Mouse (Mus musculus): Measurements from ENCODE around the gene Plekhg2.

Plekhg2 gene

GRCm38 (mm10) chr7:28328260-28328659 is 44.1 kb downstream of the Plekhg2 start:
- no peak for DNase-seq

- DNase-seq = no peak
These were observed 45.9 kb downstream of the Plekhg2 start for GRCm38 (mm10) chr7:28326457-28326856.

GRCm38 (mm10) chr7:28325293-28325692 is 47.1 kb downstream of the Plekhg2 start:
- DNase-seq = no peak

- DNase-seq = no peak
These were observed 50.3 kb downstream of the Plekhg2 start for GRCm38 (mm10) chr7:28321974-28322720.

- DNase-seq = no peak
These were observed 53.7 kb downstream of the Plekhg2 start for GRCm38 (mm10) chr7:28318714-28319113.

- DNase-seq = no peak
These were observed 54.4 kb downstream of the Plekhg2 start for GRCm38 (mm10) chr7:28318036-28318435.

- DNase-seq = peak; percentile 96
These were observed 60.4 kb downstream of the Plekhg2 start, which contains the start of gene Timm50 for GRCm38 (mm10) chr7:28311926-28312543. Timm50 (minus strand) TSS chr7:28312072.

GRCm38 (mm10) chr7:28311151-28311925 is 61.1 kb downstream of the Plekhg2 start:
- DNase-seq = peak; percentile 40

- DNase-seq = no peak
These were observed 62.7 kb downstream of the Plekhg2 start for GRCm38 (mm10) chr7:28309737-28310136.
